Mouse (Mus musculus): ENCODE measurements at regions not wholly inside any gene's neighbourhood (a gene's known extent, or its start where the extent isn't known, plus 50 kb on each side); places are given as distances from the start of the nearest gene placed in this dataset.

- TF ChIP-seq POLR2A (IDR thresholded peaks at IDR 0.05; ENCODE audit: control insufficient read depth, extremely low read depth, insufficient read depth, low read length, poor library complexity) = no peak
- no peak for TF ChIP-seq CTCF (IDR thresholded peaks at IDR 0.05; ENCODE audit: borderline replicate concordance, control insufficient read depth, extremely low read depth, insufficient read depth, low read length, poor library complexity)
These were observed 214.9 kb downstream of the 1190002N15Rik start for GRCm38 (mm10) chr9:94323011-94323410.

Data from thymus, adult 2 months (tissue).